Mouse (Mus musculus) bone marrow macrophage, adult 2 months (primary cell): ENCODE data around the gene Mif.

Source experiments
- CTCF ChIP-seq: IDR thresholded peaks from 2 replicates; pipeline ENCODE4 v1.5.1; 2012; ENCODE audit warnings: low read depth, mild to moderate bottlenecking, low read length, moderate library complexity
- POLR2A ChIP-seq: IDR thresholded peaks from 2 replicates; pipeline ENCODE4 v1.6.1; 2012; ENCODE audit warnings: mild to moderate bottlenecking, low read depth, low read length, borderline replicate concordance

GRCm38 (mm10) chr10:75829529-75830274, 30.3 kb downstream of the Mif start:
- TF ChIP-seq CTCF: no peak
- no peak for TF ChIP-seq POLR2A
